Mouse (Mus musculus): ENCODE results near the gene Sh3bgrl2.

DNA sequence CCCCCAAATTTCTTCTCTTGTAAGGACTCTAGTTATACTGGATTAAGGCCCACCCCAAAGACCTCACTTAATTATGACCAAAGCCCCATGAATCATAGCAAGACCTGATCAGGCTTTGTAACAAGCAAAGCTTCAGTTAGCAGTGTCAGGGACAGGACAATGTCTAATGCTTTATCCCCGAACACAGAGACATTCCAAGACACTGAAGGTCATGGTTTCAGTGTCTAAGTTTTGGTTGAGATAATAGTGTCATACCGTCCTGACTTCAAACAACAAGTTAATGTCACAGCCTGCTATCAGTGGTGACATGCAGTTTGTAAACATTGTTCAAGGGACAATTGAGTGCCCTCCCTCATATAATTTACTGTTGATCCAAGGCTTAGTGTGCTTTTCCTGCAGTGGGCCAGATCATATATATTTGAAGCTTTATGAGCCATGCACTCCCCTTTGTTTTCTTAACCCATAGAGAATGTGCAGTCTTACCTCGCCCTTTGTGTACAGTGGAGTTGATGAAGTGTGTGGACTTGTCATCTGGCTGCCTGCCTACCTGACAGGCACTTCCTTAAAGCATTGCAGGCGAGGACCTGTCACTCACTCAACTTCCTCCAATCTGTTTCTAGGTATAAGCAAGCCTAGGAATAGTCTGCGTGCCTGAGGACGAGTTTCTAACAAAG, 67.9 kb downstream of the Sh3bgrl2 start:
- no peak for TF ChIP-seq CTCF (conservative IDR thresholded peaks at IDR 0.05; ENCODE audit: insufficient read depth, insufficient read length, low read depth, low read length)
- TF ChIP-seq POLR2A (IDR thresholded peaks at IDR 0.05; ENCODE audit: low read depth, low read length): no peak
